Mouse (Mus musculus) heart, embryonic 13.5 days (tissue): ENCODE results near the gene Ajap1. TPM values are rescaled to one million over a fixed set of nuclear protein-coding genes. Genes with fewer than 3 reads are reported as not detected.

ENCODE experiments used
- ATAC-seq: fragments of 200-750 bp; cut with Nextera tagmentation; 2 replicates; pipeline ENCODE4 v1.8.0; 2017; ENCODE audit warnings: moderate TSS enrichment; ENCODE audit not compliant: insufficient number of reproducible peaks, low FRiP score, low TSS enrichment; ENCODE audit errors: extremely low read depth
- H3K27ac ChIP-seq: fragments of 300-500 bp; sonication (generic); replicated peaks from 2 replicates; pipeline ENCODE4 v1.5.1; 2015; ENCODE audit warnings: moderate library complexity, mild to moderate bottlenecking, inconsistent platforms
- H3K27me3 ChIP-seq: fragments of 300-500 bp; sonication (generic); replicated peaks from 2 replicates; pipeline ENCODE4 v1.6.1; 2015; ENCODE audit warnings: mild to moderate bottlenecking, inconsistent platforms
- H3K36me3 ChIP-seq: fragments of 300-500 bp; sonication (generic); 2 replicates; pipeline ENCODE4 v1.6.1; 2015; ENCODE audit warnings: mild to moderate bottlenecking, inconsistent platforms
- H3K4me1 ChIP-seq: fragments of 300-500 bp; sonication (generic); 2 replicates; pipeline ENCODE4 v1.6.1; 2015; ENCODE audit warnings: inconsistent platforms
- H3K4me2 ChIP-seq: fragments of 300-500 bp; sonication (generic); 2 replicates; pipeline ENCODE4 v1.6.1; 2015; ENCODE audit warnings: inconsistent platforms, mild to moderate bottlenecking, moderate library complexity
- H3K4me3 ChIP-seq: fragments of 300-500 bp; sonication (generic); 2 replicates; pipeline ENCODE4 v1.5.1; 2015; ENCODE audit warnings: moderate library complexity, mild to moderate bottlenecking, inconsistent platforms
- H3K9ac ChIP-seq: fragments of 300-500 bp; sonication (generic); 2 replicates; pipeline ENCODE4 v1.6.1; 2015; ENCODE audit warnings: inconsistent platforms, mild to moderate bottlenecking, moderate library complexity
- H3K9me3 ChIP-seq: fragments of 300-500 bp; sonication (generic); 2 replicates; pipeline ENCODE4 v1.6.1; 2016; ENCODE audit warnings: inconsistent platforms
- WGBS: fragments of 180-500 bp; shearing (Covaris S2); methylation state at CpG from one replicate; pipeline ENCODE4 v1.1.7; 2015; ENCODE audit warnings: mixed read lengths; 5-methylcytosine and 5-hydroxymethylcytosine counted together
- polyA plus RNA-seq: library from polyadenylated mRNA; unstranded; fragments of >200 nt; fragmentation: Nextera tagmentation; extraction: Ambion mirVana; gene quantifications from 2 replicates; pipeline ENCODE4 v1.2.1, GENCODE M21; 2015

The Ajap1 gene
- polyA plus RNA-seq, 1 experiment from 2014 or later: 0.11 TPM

DNA sequence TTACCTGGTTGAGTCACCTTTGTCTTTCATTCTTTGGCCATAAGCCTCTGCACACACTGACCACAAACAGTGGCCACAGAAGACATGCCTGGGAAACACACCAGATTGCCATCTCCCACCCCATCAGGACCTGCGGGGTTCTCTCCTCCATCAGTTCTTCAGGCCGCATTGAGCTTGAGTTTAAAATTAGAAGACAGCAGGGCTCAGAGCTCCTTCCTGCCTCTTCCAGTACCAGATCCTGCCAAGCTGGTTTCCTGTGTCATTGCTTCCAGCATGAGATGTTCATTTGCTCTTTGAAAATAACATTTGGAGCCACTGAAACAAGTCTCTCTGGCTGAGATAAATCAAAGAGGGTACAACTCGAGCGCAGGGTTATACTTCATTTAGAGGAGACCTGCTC is 126.4 kb downstream of the Ajap1 start:
- no peaks in the 10 kb centered on the region for H3K36me3 ChIP-seq

DNA sequence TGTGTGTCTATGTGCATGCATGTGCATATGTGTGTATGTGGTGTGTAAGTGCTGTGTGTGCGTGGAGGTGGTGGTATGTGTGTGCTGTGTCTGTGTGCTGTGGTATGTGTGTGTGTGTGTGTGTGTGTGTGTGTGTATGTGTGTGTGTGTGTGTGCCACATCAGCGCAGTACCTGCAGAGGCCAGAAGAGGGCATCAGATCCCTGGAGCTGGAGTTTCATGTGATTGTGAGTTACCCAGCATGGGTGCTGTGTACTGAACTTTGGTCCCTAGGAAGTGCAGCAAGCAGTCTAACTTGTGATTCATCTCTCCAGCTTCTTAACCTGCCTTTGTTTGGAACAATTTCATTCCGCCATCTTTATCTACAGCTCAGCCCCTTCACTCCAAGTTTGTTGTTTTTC is 137.6 kb downstream of the Ajap1 start:
- no peak overlapping the region for H3K4me3 ChIP-seq
- no peak overlapping the region for H3K9ac ChIP-seq
- no peak for ATAC-seq
- no peak overlapping the region for H3K4me2 ChIP-seq
- 91% methylated on average over 3 of the region's 3 CpGs for WGBS
- H3K4me1 ChIP-seq: no peaks in the 10 kb centered on the region
- no peak overlapping the region for H3K27ac ChIP-seq
- H3K9me3 ChIP-seq: no peaks in the 10 kb centered on the region
- no peaks in the 10 kb centered on the region for H3K27me3 ChIP-seq
- no peaks in the 10 kb centered on the region for H3K36me3 ChIP-seq

More for the DNA sequence above, 126.4 kb downstream of the Ajap1 start:
- ATAC-seq: no peak
- H3K4me3 ChIP-seq: no peak overlapping the region
- WGBS: 83% methylated on average over 4 of the region's 4 CpGs
- H3K27me3 ChIP-seq: peaks cover 2% of the 10 kb centered on the region
- H3K27ac ChIP-seq: no peak overlapping the region
- no peaks in the 10 kb centered on the region for H3K4me1 ChIP-seq
- no peak overlapping the region for H3K9ac ChIP-seq
- H3K4me2 ChIP-seq: no peak overlapping the region
- H3K9me3 ChIP-seq: no peaks in the 10 kb centered on the region

DNA sequence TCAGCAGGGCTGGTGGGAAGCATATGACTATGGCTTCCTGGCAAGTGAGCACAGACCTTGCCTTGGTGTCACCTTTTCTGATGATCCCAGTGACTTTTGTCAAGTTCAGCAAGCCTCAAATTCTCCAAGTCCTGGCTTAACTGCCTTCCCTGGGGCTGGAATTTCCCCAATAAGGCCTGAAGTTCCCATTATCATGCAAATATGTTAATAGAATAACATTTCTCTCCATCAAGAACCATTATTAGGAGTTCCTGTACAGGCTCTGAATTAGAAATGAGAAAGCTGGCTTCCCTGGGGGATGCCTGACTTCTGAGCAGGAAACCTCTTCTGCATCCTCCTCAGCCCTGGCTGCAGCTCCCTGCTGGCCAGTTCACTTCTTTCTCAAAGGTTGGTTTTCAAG is 141.7 kb downstream of the Ajap1 start:
- Histone ChIP-seq H3K27ac (no peak overlapping the region), H3K4me3 (no peak overlapping the region), H3K27me3 (no peaks in the 10 kb centered on the region), H3K4me1 (no peaks in the 10 kb centered on the region), H3K36me3 (no peaks in the 10 kb centered on the region), H3K9ac (no peak overlapping the region), H3K9me3 (no peaks in the 10 kb centered on the region; the same call in 1 of the 2 replicates), H3K4me2 (no peak overlapping the region)
- no peak for ATAC-seq

DNA sequence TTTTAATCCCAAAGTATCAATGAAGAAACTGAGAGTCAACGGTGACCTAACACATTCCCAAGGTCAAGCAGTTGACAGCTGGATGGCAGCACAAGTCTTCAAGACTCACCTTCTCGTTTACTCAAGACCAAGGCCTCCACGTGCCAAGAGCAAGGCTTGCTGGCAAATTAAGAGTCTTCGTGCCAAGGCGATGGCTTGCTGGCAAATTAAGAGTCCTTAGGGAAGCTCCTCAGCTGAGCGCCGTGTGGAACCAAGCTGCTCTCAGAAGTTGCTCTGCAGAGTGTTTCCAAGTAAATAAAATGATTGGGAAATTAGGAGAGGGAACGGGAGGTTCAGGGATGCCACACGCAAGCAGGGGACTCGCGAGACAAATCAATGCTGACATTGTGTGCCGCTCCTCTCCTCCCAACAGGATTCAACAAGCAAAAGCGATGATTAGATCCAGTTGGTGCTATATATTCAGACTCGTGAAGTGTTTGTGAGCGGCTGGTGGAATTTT is 147.3 kb downstream of the Ajap1 start:
- H3K9me3 ChIP-seq: no peaks in the 10 kb centered on the region; the same call in 1 of the 2 replicates
- 76% methylated on average over 15 of the region's 15 CpGs for WGBS
- no peak overlapping the region for H3K9ac ChIP-seq
- H3K27ac ChIP-seq: no peak overlapping the region
- no peak overlapping the region for H3K4me3 ChIP-seq
- no peaks in the 10 kb centered on the region for H3K4me1 ChIP-seq
- ATAC-seq: no peak
- no peaks in the 10 kb centered on the region for H3K27me3 ChIP-seq
- no peaks in the 10 kb centered on the region for H3K36me3 ChIP-seq
- no peak overlapping the region for H3K4me2 ChIP-seq

DNA sequence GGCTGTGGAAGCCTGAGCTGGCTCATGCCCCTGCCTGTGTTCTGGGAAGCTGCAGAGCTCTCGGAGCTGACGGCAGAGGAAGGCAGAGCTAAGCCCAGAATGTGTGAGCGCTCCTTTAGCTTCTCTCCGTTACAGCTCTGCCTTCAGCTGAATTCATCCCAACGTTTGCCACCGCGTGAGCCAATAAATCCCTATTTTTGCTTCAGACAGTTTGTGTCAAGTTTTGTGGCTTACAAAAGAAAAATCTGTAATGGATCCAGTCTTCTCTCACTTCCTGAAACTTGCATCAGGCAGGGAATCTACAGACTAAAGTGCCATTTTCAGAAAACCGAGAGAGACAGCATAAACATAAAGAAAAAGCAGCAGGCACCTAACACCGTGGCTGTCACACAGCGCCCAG is 154.8 kb downstream of the Ajap1 start:
- no peak overlapping the region for H3K9ac ChIP-seq
- WGBS: 64% methylated on average over 10 of the region's 10 CpGs
- no peak overlapping the region for H3K4me3 ChIP-seq
- ATAC-seq: no peak
- no peak overlapping the region for H3K27ac ChIP-seq
- peaks cover 3% of the 10 kb centered on the region; the same call in 1 of the 2 replicates for H3K4me1 ChIP-seq
- H3K36me3 ChIP-seq: no peaks in the 10 kb centered on the region
- no peaks in the 10 kb centered on the region for H3K27me3 ChIP-seq
- no peaks in the 10 kb centered on the region for H3K9me3 ChIP-seq
- H3K4me2 ChIP-seq: no peak overlapping the region
